Mouse (Mus musculus): ENCODE data around the gene Dab1. TPM values are rescaled to one million over a fixed set of nuclear protein-coding genes. Genes with fewer than 3 reads are reported as not detected.

Dab1 gene
- total and polyA plus RNA-seq, 3 experiments: not detected

GRCm38 (mm10) chr4:103713921-103714320 lies 94.8 kb downstream of the Dab1 start:
- H3K27ac ChIP-seq (ENCODE audit: control insufficient read depth, low read depth, low read length): no peak overlapping the region
- no peaks in the 10 kb centered on the region for H3K9me3 ChIP-seq (replicated peaks; ENCODE audit: insufficient read depth, low read length)
- no peaks in the 10 kb centered on the region for H3K36me3 ChIP-seq (ENCODE audit: control insufficient read depth in 1 of 2, insufficient read depth in 2 of 2, low read length in 2 of 2)
- H3K9ac ChIP-seq (ENCODE audit: control insufficient read depth, low read depth, low read length, poor library complexity, severe bottlenecking): no peak overlapping the region
- TF ChIP-seq E2F4 (IDR thresholded peaks at IDR 0.05; ENCODE audit: borderline replicate concordance, low read depth, low read length) (no peak), SIN3A (IDR thresholded peaks at IDR 0.05; ENCODE audit: low read length) (no peak), TCF12 (IDR thresholded peaks at IDR 0.05; ENCODE audit: low read depth, low read length) (no peak), MAFK (IDR thresholded peaks at IDR 0.05; ENCODE audit: borderline replicate concordance, low read depth, low read length) (no peak)
- no peak overlapping the region for H3K4me3 ChIP-seq (ENCODE audit: control insufficient read depth in 1 of 2, insufficient read depth in 1 of 2, low read depth in 2 of 2, low read length in 2 of 2)
- H3K79me2 ChIP-seq (ENCODE audit: control insufficient read depth, insufficient read depth, low read length, poor library complexity): no peaks in the 10 kb centered on the region
- no peak for DNase-seq (ENCODE audit: low read depth, low spot score)
- no peaks in the 10 kb centered on the region for H3K4me1 ChIP-seq (ENCODE audit: control insufficient read depth in 1 of 2, insufficient read depth in 2 of 2, low read length in 2 of 2)
- no peaks in the 10 kb centered on the region for H3K27me3 ChIP-seq (ENCODE audit: control insufficient read depth in 1 of 2, insufficient read depth in 2 of 2, low read length in 2 of 2)

GRCm38 (mm10) chr4:103714991-103715390 lies 95.8 kb downstream of the Dab1 start:
- Histone ChIP-seq H3K27me3 (ENCODE audit: control insufficient read depth in 1 of 2, insufficient read depth in 2 of 2, low read length in 2 of 2) (no peaks in the 10 kb centered on the region), H3K27ac (ENCODE audit: control insufficient read depth, low read depth, low read length) (no peak overlapping the region), H3K9me3 (replicated peaks; ENCODE audit: insufficient read depth, low read length) (no peaks in the 10 kb centered on the region), H3K9ac (ENCODE audit: control insufficient read depth, low read depth, low read length, poor library complexity, severe bottlenecking) (no peak overlapping the region), H3K79me2 (ENCODE audit: control insufficient read depth, insufficient read depth, low read length, poor library complexity) (no peaks in the 10 kb centered on the region), H3K36me3 (ENCODE audit: control insufficient read depth in 1 of 2, insufficient read depth in 2 of 2, low read length in 2 of 2) (no peaks in the 10 kb centered on the region), H3K4me3 (ENCODE audit: control insufficient read depth in 1 of 2, insufficient read depth in 1 of 2, low read depth in 2 of 2, low read length in 2 of 2) (no peak overlapping the region), H3K4me1 (ENCODE audit: control insufficient read depth in 1 of 2, insufficient read depth in 2 of 2, low read length in 2 of 2) (no peaks in the 10 kb centered on the region)
- no peak for DNase-seq (ENCODE audit: low read depth, low spot score)
- TF ChIP-seq E2F4 (IDR thresholded peaks at IDR 0.05; ENCODE audit: borderline replicate concordance, low read depth, low read length) (no peak), POLR2A (IDR thresholded peaks at IDR 0.05; ENCODE audit: control insufficient read depth in 1 of 2, insufficient read depth in 1 of 2, low read depth in 1 of 2, low read length in 2 of 2, poor library complexity in 1 of 2) (no peak), TAL1 (IDR thresholded peaks at IDR 0.05; ENCODE audit: low read length) (no peak), GATA1 (IDR thresholded peaks at IDR 0.05; ENCODE audit: low read depth, low read length) (no peak), CHD2 (IDR thresholded peaks at IDR 0.05; ENCODE audit: low read length) (no peak), ZNF384 (IDR thresholded peaks at IDR 0.05; ENCODE audit: low read depth, low read length) (no peak), ELF1 (IDR thresholded peaks at IDR 0.05; ENCODE audit: low read depth, low read length) (no peak), SMC3 (IDR thresholded peaks at IDR 0.05; ENCODE audit: low read depth, low read length) (no peak), CHD1 (IDR thresholded peaks at IDR 0.05; ENCODE audit: low read depth, low read length) (no peak), KAT2A (conservative IDR thresholded peaks at IDR 0.05; ENCODE audit: low read depth, low read length) (no peak), BHLHE40 (IDR thresholded peaks at IDR 0.05; ENCODE audit: borderline replicate concordance, low read depth, low read length) (no peak), NRF1 (IDR thresholded peaks at IDR 0.05; ENCODE audit: insufficient read depth, low read depth, low read length, poor library complexity, severe bottlenecking) (no peak)

DNA sequence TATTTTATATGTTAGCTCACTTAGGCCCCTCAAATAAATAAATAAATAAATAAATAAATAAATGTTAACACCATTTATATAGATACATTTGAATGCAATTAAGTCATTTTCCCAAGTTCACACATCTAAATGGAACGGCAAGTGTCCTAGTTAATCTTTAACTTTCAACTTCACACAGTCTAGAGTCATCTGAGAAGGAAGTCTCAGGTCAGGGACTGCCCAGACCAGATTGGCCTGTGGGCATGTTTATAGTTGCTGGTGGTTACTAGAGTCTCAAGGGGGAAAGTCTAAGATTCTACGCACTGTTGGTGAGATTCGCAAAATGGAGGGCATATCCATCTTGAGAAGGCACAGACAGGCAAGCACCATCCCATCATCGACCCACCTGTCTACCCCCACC lies 96.4 kb downstream of the Dab1 start:
- no peak overlapping the region for H3K4me3 ChIP-seq (ENCODE audit: control insufficient read depth in 1 of 2, insufficient read depth in 1 of 2, low read depth in 2 of 2, low read length in 2 of 2)
- H3K27me3 ChIP-seq (ENCODE audit: control insufficient read depth in 1 of 2, insufficient read depth in 2 of 2, low read length in 2 of 2): no peaks in the 10 kb centered on the region
- H3K27ac ChIP-seq (ENCODE audit: control insufficient read depth, low read depth, low read length): no peak overlapping the region
- no peaks in the 10 kb centered on the region for H3K9me3 ChIP-seq (replicated peaks; ENCODE audit: insufficient read depth, low read length)
- DNase-seq (ENCODE audit: low read depth, low spot score): no peak
- no peaks in the 10 kb centered on the region for H3K4me1 ChIP-seq (ENCODE audit: control insufficient read depth in 1 of 2, insufficient read depth in 2 of 2, low read length in 2 of 2)
- no peaks in the 10 kb centered on the region for H3K36me3 ChIP-seq (ENCODE audit: control insufficient read depth in 1 of 2, insufficient read depth in 2 of 2, low read length in 2 of 2)
- TF ChIP-seq NELFE (IDR thresholded peaks at IDR 0.05; ENCODE audit: low read depth, low read length) (no peak), TCF12 (IDR thresholded peaks at IDR 0.05; ENCODE audit: low read depth, low read length) (no peak), SMC3 (IDR thresholded peaks at IDR 0.05; ENCODE audit: low read depth, low read length) (no peak), UBTF (IDR thresholded peaks at IDR 0.05; ENCODE audit: borderline replicate concordance, insufficient read depth, low read depth, low read length) (no peak), JUND (IDR thresholded peaks at IDR 0.05; ENCODE audit: low read depth, low read length) (no peak), RCOR1 (IDR thresholded peaks at IDR 0.05; ENCODE audit: low read depth, low read length) (no peak), ZC3H11A (IDR thresholded peaks at IDR 0.05; ENCODE audit: low read depth, low read length) (no peak), MEF2A (IDR thresholded peaks at IDR 0.05; ENCODE audit: extremely low read depth, insufficient replicate concordance, low read depth, low read length, poor library complexity, severe bottlenecking) (no peak)
- H3K79me2 ChIP-seq (ENCODE audit: control insufficient read depth, insufficient read depth, low read length, poor library complexity): no peaks in the 10 kb centered on the region
- H3K9ac ChIP-seq (ENCODE audit: control insufficient read depth, low read depth, low read length, poor library complexity, severe bottlenecking): no peak overlapping the region

Measured in MEL (cell line).